Mouse (Mus musculus) left cerebral cortex, adult 2 months (tissue): Measurements from ENCODE around the gene Ifi203. TPM values are rescaled to one million over a fixed set of nuclear protein-coding genes. Genes with fewer than 3 reads are reported as not detected.
"Not testable (repeated sequence)": the region's sequence is repeated elsewhere in the genome, so short reads cannot be mapped to it uniquely, and the experiment has no call there.

Experiments
- DNase-seq, 2 experiments: peaks; one replicate each; pipeline ENCODE4 v3.0.0; 2021 to 2022; ENCODE audit warnings: low spot score in 2 of 2, mixed read lengths in 1 of 2; ENCODE audit errors: extremely low spot score in 1 of 2
- H3K27ac ChIP-seq: fragments of 200-600 bp; 2 replicates; pipeline ENCODE4 v1.8.1; 2022
- H3K4me3 ChIP-seq: fragments of 200-600 bp; 2 replicates; pipeline ENCODE4 v1.8.1; 2022
- CTCF ChIP-seq: fragments of 200-600 bp; IDR thresholded peaks from 2 replicates; pipeline ENCODE4 v1.8.1; 2022; ENCODE audit warnings: antibody characterized with exemption, mild to moderate bottlenecking, moderate library complexity
- intact Hi-C: fragments of 180-260 bp; cut with DNase I; formaldehyde crosslinking; loops from one replicate; pipeline ENCODE4 v1.15.1; 2025
- total RNA-seq, 2 experiments: library from RNA; stranded (reverse); gene quantifications; 2 replicates each; pipeline ENCODE4 v1.2.3; 2021

Gene Ifi203
- total RNA-seq, 2 experiments from 2014 or later: 0.30 to 0.70 TPM

DNA sequence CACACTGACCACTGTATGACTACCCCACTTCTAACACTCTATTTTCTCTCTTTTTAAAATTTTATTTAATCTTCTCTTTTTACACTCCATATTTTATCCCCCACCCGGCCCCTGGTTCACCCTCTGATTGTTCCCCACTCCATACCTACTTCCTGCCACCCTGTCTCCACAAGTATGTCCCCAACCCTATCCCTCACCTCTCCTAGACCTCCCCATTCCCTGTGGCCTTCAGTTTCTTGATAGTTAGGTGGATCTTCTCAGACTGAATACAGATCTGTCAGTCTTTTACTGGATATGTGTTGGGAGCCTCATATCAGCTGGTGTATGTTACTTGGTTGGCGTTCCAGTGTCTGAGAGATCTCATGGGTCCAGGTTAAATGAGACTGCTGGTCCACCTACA is 27.9 kb downstream of the Ifi203 start:
- intact Hi-C loops: no loop called here
- TF ChIP-seq CTCF: no peak
- DNase-seq: no peak
- Histone ChIP-seq H3K27ac (no peak overlapping the region), H3K4me3 (no peak overlapping the region)

GRCm38 (mm10) chr1:173913256-173913791 is 29.1 kb downstream of the Ifi203 start:
- H3K27ac ChIP-seq, DNase-seq, H3K4me3 ChIP-seq, intact Hi-C loops: not testable (repeated sequence)

GRCm38 (mm10) chr1:173912548-173913255 is 29.8 kb downstream of the Ifi203 start, which contains the start of gene Ifi211:
TSS of gene Ifi211 (minus strand) at chr1:173913046.
- H3K27ac ChIP-seq, H3K4me3 ChIP-seq, intact Hi-C loops, DNase-seq: not testable (repeated sequence)

GRCm38 (mm10) chr1:173911808-173912464 is 30.5 kb downstream of the Ifi203 start:
- no peak overlapping the region for H3K4me3 ChIP-seq
- intact Hi-C loops: no loop called here
- DNase-seq: no peak
- no peak for TF ChIP-seq CTCF
- no peak overlapping the region for H3K27ac ChIP-seq

- intact Hi-C loops, DNase-seq, H3K27ac ChIP-seq, H3K4me3 ChIP-seq: not testable (repeated sequence)
Observed at GRCm38 (mm10) chr1:173908390-173908789, 34.1 kb downstream of the Ifi203 start.

DNA sequence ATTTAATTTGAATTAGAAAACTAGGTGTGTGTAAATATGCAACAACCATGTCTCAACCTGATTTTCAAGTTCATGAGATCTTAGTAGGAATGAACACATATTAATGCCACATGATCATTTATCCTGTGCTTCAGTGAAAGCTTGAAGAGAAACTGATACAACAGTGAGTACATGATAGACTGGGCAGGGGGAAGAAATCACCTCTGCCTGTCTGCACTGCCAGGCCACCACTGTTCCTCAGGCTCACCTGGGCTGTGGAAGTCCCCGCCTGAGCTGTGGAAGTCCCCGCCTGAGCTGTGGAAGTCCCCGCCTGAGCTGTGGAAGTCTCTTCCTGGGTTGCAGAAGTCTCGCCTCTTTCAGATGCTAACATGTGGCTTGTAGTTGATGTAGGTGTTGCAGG is 36.6 kb downstream of the Ifi203 start:
- intact Hi-C loops, H3K4me3 ChIP-seq, DNase-seq, H3K27ac ChIP-seq: not testable (repeated sequence)

DNA sequence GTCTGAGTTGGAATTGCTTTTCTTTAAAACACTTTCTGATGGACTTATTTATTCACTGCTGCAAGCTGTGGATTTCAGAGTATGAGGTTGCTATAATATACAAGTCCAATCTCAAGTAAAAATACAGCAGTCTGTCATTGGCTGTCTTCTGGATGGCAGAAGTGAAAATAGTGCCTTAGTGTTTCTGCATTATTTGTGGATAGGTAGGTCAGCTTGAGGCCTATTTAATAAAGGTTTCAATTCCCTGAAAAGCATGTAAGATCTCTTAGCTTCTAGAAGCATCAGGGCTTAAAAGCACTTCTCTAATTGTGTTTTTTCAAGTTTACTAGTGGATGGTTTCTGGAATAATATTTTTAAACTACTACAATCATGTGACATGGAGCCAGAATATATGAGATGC is 52.7 kb downstream of the Ifi203 start:
- H3K4me3 ChIP-seq, intact Hi-C loops, DNase-seq, H3K27ac ChIP-seq: not testable (repeated sequence)

DNA sequence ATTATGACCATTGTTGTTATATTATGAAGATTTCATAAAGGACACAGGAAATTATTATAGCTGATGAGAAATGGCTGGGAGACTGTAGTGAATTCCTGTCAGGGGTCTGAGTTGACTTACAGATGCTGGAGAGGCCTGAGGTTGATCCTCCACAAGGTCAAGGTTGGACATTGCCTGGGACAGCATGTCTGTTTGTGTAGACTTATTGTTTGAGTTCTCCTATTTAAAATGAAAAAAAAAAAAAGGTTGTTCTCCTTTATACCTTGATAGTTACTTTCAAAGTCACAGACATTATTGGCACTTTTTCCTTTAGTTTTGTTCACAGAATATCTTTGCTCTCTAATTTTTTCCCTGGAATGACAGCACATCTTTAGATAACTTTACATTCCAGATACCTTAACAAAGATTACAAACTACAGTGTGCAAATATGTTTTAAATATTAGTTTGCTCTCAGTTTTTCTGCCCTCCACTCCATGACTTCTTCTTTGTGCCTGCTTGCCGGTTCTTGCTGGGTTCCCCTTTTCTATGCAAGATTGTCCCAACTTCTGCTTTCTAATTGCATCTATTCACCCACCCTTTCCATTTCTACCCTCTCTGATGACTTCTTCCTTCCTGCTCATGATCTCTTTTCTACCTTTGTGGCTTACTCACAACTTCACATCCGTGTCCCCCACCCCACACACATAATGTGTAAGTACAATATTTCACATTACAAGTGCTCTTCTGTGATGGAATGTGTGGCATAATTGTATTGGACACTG is 55.3 kb downstream of the Ifi203 start:
- intact Hi-C loops, H3K4me3 ChIP-seq, H3K27ac ChIP-seq, DNase-seq: not testable (repeated sequence)

DNA sequence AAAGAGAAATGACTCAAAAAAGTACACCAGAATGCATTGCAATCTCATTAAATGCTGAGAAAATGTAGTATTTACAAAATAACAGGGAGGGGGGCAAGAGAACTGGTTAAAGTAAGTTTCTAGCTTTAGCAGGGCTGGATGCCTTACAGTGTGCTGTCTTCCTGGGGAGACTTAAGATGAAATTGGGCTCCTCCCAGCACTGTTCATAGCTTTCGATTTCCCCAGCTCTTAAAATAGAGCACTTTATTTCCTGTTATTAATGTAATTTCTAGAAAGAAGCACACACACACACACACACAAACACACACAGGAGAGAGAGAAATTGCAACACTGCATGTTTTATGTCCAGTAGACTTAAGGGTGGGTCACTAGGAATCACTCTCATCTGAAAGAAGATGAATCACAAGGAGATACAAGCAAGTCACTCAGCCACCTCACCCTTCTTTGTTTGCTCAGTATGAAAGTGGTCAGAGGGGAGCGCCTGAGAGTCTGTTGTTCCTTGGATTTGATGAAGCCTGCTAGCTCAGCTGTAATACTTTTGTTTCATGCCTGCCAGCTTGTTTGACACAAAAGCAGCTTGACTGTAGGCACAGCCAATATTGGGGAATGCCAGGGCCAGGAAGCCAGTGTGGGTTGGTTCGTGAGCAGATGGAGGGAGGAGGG is 62.3 kb downstream of the Ifi203 start:
- intact Hi-C loops, DNase-seq, H3K27ac ChIP-seq, H3K4me3 ChIP-seq: not testable (repeated sequence)

DNA sequence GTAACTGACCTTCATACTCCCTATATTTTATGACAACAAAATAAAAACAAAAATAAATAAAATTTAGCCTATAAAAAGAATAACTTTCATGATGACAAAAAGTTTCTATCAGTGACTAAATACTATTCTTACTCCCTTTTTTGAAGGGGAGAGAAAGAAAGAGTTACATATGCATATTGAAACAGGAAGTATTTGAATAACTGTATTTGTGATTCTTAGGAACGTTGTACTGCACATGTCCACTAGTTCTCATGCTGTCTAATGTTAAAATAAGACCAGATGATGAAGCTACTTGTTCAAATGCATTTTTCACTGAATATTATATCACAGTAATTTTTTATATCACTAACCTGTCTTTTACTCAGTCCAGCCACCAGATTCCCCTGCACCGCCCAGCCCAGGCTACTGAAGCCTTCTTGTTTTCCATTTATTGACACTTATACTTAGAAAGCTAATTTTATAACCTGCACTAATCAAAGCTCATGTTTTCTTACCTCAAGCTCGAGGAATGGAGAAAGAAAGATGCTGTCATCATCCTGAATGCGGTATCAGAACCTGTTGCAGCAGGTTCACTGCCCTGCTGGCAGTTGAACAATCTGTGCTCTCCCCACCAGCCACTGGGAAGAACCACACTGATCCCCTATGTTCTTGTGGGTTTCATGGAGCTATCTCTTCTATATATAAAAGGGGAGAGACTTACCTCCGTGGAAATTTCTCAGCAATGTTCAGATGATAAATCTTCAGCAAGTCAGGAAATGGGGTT is 63.1 kb downstream of the Ifi203 start:
- H3K4me3 ChIP-seq, H3K27ac ChIP-seq, DNase-seq, intact Hi-C loops: not testable (repeated sequence)

DNA sequence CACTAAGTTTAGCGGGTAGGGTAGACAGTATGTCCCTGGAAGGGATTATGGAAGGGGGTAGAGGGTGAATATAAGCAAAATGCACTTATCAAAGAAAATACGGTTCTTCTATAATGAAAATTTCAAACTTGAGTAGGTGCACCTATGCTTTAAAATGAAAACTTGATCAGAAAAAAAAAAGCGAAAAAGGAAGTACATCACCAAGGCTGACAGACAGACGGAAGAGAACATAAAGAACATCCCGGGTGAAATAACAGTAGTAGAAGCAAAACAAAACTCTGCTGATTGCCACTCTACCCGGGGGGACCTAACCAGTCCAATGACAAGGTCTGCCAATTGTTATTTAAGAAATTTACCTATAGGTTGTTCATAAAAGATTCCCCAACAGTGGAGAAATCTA is 64.2 kb downstream of the Ifi203 start:
- intact Hi-C loops, DNase-seq, H3K27ac ChIP-seq, H3K4me3 ChIP-seq: not testable (repeated sequence)

DNA sequence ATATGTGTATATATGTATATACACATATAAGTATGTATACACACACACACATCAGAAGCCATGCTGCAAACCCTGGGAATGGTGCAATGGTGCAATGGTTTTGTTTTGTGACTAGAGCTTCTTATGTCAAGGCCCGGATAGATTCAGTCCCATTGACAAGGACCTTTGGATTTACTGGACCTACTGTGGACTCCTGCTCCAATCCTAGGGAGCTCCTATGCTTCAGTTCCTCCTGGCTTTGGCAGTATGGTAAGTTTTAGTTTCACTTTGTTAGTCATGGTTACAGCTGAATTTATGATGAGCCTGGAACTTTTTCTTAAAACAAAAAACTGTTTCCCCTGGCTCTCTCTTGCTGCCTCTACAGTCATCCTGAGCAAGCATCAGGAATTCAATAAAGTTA is 65.3 kb downstream of the Ifi203 start:
- H3K4me3 ChIP-seq, DNase-seq, intact Hi-C loops, H3K27ac ChIP-seq: not testable (repeated sequence)
